Mouse (Mus musculus): ENCODE data around the gene Ptov1. TPM values are rescaled to one million over a fixed set of nuclear protein-coding genes. Genes with fewer than 3 reads are reported as not detected.
A peak's percentile ranks its signal among the peaks of the same experiment; 100 is the strongest.
"Not testable (repeated sequence)": the region's sequence is repeated elsewhere in the genome, so short reads cannot be mapped to it uniquely, and the experiment has no call there.

Gene Ptov1
- total RNA-seq, 2 experiments from 2014 or later, result 41.5 to 63.9 TPM

GRCm38 (mm10) chr7:44888256-44889105 is 18.9 kb upstream of the Ptov1 start:
- ATAC-seq (replicated peaks; ENCODE audit: poor library complexity), result no peak

- peak; percentile 69 for ATAC-seq (replicated peaks; ENCODE audit: poor library complexity)
Measured at GRCm38 (mm10) chr7:44886964-44887363, 17.4 kb upstream of the Ptov1 start.

GRCm38 (mm10) chr7:44884637-44885036 is 15.0 kb upstream of the Ptov1 start:
- ATAC-seq (replicated peaks; ENCODE audit: poor library complexity), result no peak

GRCm38 (mm10) chr7:44883036-44883435 is 13.4 kb upstream of the Ptov1 start:
- no peak for ATAC-seq (replicated peaks; ENCODE audit: poor library complexity)

- ATAC-seq (replicated peaks; ENCODE audit: poor library complexity), result no peak
Measured at GRCm38 (mm10) chr7:44877833-44878232, 8.2 kb upstream of the Ptov1 start.

DNA sequence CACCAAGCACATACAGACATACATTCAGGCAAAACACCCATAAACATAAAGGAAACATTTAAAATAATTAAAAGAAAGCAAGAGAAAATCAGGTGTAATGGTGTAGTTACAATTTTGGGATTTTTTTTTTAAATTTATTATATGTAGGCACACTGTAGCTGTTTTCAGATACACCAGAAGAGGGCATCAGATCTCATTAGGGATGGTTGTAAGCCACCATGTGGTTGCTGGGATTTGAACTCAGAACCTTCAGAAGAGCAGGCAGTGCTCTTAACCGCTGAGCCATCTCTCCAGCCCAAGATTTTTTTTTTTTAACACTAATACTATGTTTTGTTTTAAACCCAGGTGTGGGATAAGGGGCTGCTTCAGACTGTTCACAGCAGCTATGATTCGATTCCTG is 2.2 kb upstream of the Ptov1 start:
- not testable (repeated sequence) for ATAC-seq (replicated peaks; ENCODE audit: poor library complexity)

- ATAC-seq (replicated peaks; ENCODE audit: poor library complexity), result no peak
Measured at GRCm38 (mm10) chr7:44871181-44871580, 1.6 kb upstream of the Ptov1 start.

DNA sequence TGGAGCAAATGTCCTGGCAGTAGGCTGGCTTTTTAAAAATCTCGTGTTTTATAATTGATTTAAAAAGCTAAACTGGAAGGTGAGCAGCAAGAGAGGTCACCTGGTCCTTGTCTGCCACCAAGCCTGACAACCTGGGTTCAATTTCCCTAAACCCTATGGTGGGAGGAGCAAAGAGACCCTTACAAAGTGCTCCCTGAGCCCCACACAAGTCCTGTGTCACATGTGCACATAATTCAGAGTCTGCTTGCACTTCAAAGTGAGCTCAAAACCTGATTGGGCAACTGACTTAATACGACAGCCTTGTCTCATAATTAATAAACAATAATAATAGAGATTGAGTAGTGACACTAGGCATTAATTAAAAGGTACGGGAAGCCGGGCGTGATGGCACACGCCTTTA is 1.0 kb upstream of the Ptov1 start:
- ATAC-seq (replicated peaks; ENCODE audit: poor library complexity), result no peak

- ATAC-seq (replicated peaks; ENCODE audit: poor library complexity), result no peak
Measured at GRCm38 (mm10) chr7:44868919-44869696, 480 bp downstream of the Ptov1 start.

DNA sequence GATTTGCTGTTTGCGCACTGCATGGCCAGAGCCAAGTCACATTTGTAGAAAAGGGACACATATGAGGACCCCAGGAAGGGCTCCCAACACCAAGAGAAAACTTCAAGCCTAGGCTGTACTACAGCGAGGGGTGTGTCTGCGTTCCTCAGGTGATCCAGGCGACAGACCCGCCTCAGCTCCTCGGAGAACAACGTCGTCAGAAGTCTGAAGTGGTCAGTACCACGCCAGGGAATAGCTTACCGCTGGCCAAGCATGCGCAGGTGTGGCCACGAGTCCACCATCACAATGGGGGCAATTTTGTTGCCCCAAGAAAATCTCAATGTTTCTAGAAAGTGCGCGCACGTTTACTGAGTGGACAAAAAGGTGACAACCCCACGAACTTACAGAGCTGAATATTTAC is 1.1 kb downstream of the Ptov1 start:
- ATAC-seq (replicated peaks; ENCODE audit: poor library complexity), result no peak

GRCm38 (mm10) chr7:44867802-44868201 is 1.8 kb downstream of the Ptov1 start:
- ATAC-seq (replicated peaks; ENCODE audit: poor library complexity), result no peak

DNA sequence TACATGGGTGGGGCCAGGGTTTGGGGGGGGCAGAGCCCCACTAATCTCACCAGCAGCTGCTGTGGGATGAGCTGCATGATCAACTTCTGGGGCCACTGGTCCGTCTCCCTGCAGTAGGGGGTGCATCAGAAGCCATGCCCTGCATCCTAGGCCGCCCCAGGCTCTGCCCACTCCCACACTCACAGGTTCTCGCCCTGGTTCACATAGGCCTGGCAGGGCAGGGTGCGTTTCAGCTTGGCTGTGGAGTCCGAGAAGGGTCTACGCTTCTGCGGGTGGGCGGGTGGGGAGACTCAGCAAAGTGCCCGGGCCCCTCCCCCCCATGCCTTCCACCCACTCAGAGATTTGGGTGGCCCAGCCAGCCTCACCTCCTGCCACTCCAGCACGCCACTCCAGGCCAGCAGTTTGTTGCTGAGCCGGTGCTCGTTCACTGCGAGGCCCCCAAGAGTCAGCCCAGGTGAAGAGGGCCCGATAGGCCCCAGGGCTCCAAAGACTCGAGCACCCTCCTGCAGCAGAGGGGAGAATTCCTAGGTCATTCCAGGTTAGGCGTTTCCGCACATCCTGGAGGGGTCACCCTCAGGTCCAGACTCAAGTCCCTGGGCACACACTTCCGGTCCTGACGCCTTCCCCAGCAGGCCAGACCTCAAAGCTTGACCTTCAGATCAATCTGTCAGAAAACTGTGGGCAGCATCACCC is 2.4 kb downstream of the Ptov1 start:
- ATAC-seq (replicated peaks; ENCODE audit: poor library complexity), result no peak

DNA sequence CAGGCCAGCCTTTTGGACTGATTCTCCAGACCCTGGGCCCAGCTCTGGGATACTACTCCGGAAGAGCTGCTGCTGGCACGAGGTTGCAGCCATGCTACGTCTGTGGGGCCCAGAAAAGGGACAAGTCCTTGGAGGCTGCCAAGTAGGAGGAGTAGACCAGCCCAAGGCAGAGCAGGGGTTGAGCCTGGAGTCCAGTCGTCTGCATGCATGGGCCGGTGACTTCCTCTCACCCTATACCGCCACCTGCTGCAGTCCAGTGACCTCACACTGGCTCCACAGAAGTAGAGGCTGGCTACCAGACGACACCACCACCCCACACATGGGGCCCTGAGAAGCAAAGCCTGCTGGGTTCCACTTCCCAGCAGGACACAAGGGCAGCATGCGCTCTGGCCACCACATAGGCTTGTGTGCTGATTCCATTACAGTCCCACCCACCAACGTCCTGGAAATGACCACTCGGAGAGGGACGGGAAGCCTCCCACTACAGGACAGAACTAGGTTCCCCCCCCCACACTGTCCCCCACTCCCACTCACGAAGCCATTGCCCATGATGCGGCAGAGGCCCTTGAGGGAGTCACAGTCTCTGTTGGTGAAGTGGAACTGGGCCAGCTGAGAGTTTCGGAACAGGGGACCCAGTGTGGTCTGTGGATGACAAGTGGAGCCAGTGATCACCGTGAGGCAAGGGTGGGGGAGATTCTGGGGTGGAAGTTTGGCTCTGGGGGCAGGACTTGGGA is 3.1 kb downstream of the Ptov1 start:
- peak; percentile 40 for ATAC-seq (replicated peaks; ENCODE audit: poor library complexity)

DNA sequence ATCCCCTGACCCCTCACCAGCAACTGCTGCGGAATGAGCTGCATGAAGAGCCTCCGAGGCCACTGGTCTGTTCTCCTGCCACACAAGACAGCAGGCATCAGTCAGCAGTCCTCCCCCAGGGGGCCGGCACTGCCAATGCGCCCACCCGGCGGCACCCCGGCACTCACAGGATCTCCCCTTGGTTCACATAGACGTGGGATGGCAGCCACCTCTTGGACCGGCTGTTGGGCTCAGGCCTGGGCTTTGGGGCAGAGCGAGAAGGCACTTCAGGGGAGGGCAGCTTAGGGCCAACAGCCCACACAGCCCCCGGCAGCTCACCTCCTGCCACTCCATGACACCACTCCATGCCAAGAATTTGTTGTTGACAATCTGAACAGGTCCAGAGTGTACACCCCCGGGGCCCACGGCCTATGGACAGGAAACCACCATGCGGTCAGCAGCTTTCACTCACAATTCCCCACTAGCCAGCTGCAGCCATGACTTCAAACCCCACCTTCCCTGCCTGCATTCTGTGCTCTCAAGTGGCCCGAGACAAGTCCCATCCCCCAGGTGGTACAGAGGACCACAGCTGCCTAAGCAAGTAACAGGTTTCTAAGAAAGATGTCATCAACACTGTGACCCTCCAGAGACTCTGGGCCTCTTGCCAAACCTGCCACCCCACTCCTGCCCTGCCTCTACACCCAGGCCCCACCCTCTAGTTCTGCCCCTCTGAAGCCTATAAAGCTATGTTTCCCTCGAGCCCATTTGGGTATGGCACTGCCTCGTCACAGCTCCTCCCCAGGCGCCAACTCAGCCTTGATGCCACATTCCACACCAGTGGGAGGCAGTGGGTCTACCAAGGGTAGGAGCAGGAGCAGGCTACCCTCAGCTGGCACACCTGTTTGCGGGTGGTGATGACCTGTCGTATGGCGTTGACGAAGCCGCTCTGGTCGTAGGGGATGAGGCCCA is 4.7 kb downstream of the Ptov1 start:
- ATAC-seq (replicated peaks; ENCODE audit: poor library complexity), result 0 out of 2 replicates have a peak, but pooled peaks have one; percentile 3

DNA sequence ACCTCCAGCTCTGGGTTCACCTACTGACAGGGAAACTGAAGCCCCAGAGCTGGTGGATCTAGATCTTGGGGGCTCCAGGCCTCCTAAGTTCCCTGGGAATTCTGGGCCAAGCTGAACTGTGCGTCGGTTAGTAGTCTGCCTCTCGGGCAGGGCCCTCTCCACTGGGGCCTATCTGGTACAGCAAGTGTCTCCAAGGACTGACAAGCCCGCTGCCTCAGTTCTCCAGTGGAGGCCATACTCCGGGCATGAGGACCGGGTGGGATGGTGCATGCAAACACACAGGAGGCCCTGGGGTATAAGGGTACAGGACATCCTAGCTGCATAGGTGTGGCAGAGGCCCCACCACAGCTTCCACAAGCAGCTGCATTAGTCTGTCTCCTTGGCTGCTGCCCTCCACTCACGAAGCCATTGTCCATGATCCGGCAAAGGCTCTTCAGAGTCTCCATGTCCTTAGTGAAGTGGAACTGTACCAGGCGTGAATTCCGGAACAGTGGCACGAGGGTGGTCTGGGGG is 5.5 kb downstream of the Ptov1 start:
- ATAC-seq (replicated peaks; ENCODE audit: poor library complexity), result no peak

GRCm38 (mm10) chr7:44863210-44863609 is 6.4 kb downstream of the Ptov1 start:
- ATAC-seq (replicated peaks; ENCODE audit: poor library complexity), result no peak

GRCm38 (mm10) chr7:44862434-44862833 is 7.2 kb downstream of the Ptov1 start:
- no peak for ATAC-seq (replicated peaks; ENCODE audit: poor library complexity)

- ATAC-seq (replicated peaks; ENCODE audit: poor library complexity), result no peak
Measured at GRCm38 (mm10) chr7:44861429-44861816, 8.2 kb downstream of the Ptov1 start.

Data from megakaryocyte progenitor cell, adult 5-6 weeks (primary cell).